Mouse (Mus musculus): ENCODE results near the gene Bcl9. TPM values are rescaled to one million over a fixed set of nuclear protein-coding genes. Genes with fewer than 3 reads are reported as not detected.

Bcl9 gene
- polyA plus RNA-seq, 1 experiment from 2014 or later = 57.3 TPM

GRCm38 (mm10) chr3:97161773-97162172 lies 135.9 kb downstream of the Bcl9 start:
- Histone ChIP-seq H3K36me3 (ENCODE audit: control insufficient read depth, insufficient read depth, low read length) (no peaks in the 10 kb centered on the region), H3K9me3 (ENCODE audit: control insufficient read depth, low read length) (no peaks in the 10 kb centered on the region), H3K9ac (ENCODE audit: low read depth, low read length) (no peak overlapping the region), H3K27me3 (ENCODE audit: control insufficient read depth, insufficient read depth, low read length) (no peaks in the 10 kb centered on the region), H3K4me3 (ENCODE audit: low read length) (no peak overlapping the region), H3K4me1 (ENCODE audit: control insufficient read depth, insufficient read depth, low read length) (peaks cover 14% of the 10 kb centered on the region; the same call in 1 of the 2 replicates), H3K27ac (ENCODE audit: low read depth, low read length) (no peak overlapping the region), H3K4me2 (replicated peaks; ENCODE audit: low read depth, low read length) (no peak overlapping the region)
- WGBS = 60% methylated on average over 4 of the region's 4 CpGs
- no peak for ATAC-seq (ENCODE audit: low FRiP score, low TSS enrichment)

DNA sequence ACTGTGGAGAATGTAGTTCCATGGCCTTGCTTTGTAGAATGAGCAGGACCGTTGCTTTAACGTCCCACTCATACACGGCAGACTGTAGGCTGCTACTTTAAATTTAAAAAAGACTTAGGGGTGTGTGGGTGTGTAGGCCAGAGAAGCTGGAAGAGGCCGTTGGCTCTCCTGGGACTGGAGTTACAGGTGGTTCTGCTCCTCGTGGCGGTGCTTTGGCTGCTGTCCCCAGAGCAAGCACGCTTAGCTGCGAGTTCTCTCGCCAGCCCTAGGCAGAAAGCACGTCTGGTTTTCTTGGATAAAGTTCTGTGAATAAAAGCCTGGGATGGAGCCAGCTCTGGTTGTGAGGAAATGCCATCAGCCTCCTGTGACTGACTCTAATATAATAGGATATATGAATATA lies 136.8 kb downstream of the Bcl9 start:
- Histone ChIP-seq H3K36me3 (ENCODE audit: control insufficient read depth, insufficient read depth, low read length) (no peaks in the 10 kb centered on the region), H3K4me2 (replicated peaks; ENCODE audit: low read depth, low read length) (peak overlapping the region; percentile 8; the same call in 1 of the 2 replicates), H3K9ac (ENCODE audit: low read depth, low read length) (no peak overlapping the region), H3K27me3 (ENCODE audit: control insufficient read depth, insufficient read depth, low read length) (no peaks in the 10 kb centered on the region), H3K9me3 (ENCODE audit: control insufficient read depth, low read length) (no peaks in the 10 kb centered on the region), H3K4me3 (ENCODE audit: low read length) (no peak overlapping the region), H3K4me1 (ENCODE audit: control insufficient read depth, insufficient read depth, low read length) (peaks cover 14% of the 10 kb centered on the region; the same call in 1 of the 2 replicates), H3K27ac (ENCODE audit: low read depth, low read length) (no peak overlapping the region)
- WGBS = 50% methylated on average over 10 of the region's 10 CpGs
- no peak for ATAC-seq (ENCODE audit: low FRiP score, low TSS enrichment)

DNA sequence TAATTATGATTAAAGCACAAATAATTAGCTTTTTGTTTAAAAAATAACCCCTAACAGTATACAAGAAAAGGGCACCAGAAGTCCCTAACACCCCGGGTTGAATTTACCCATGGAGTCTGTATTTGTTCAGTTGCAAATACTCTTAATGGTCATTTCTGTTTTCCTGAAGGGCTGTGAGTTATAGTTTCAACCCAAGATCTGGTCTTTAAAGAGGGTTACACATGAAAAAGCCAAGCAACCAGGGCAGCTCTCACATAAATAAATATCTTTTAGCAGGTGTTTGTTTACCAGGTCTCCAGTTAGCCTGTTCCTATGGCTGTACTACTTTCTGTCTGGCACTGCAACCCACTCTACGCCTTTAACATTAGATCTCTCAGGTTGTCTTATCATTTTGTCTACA lies 137.7 kb downstream of the Bcl9 start:
- H3K9ac ChIP-seq (ENCODE audit: low read depth, low read length) = peak overlapping the region; percentile 72; the same call in 1 of the 2 replicates
- H3K9me3 ChIP-seq (ENCODE audit: control insufficient read depth, low read length) = no peaks in the 10 kb centered on the region
- no peaks in the 10 kb centered on the region for H3K36me3 ChIP-seq (ENCODE audit: control insufficient read depth, insufficient read depth, low read length)
- peak overlapping the region; percentile 79; the same call in 1 of the 2 replicates for H3K4me3 ChIP-seq (ENCODE audit: low read length)
- WGBS = 77% methylated on average over 2 of the region's 2 CpGs
- no peak overlapping the region for H3K27ac ChIP-seq (ENCODE audit: low read depth, low read length)
- H3K27me3 ChIP-seq (ENCODE audit: control insufficient read depth, insufficient read depth, low read length) = no peaks in the 10 kb centered on the region
- peaks cover 14% of the 10 kb centered on the region; the same call in 1 of the 2 replicates for H3K4me1 ChIP-seq (ENCODE audit: control insufficient read depth, insufficient read depth, low read length)
- peak overlapping the region; percentile 75 for H3K4me2 ChIP-seq (replicated peaks; ENCODE audit: low read depth, low read length)
- no peak for ATAC-seq (ENCODE audit: low FRiP score, low TSS enrichment)

DNA sequence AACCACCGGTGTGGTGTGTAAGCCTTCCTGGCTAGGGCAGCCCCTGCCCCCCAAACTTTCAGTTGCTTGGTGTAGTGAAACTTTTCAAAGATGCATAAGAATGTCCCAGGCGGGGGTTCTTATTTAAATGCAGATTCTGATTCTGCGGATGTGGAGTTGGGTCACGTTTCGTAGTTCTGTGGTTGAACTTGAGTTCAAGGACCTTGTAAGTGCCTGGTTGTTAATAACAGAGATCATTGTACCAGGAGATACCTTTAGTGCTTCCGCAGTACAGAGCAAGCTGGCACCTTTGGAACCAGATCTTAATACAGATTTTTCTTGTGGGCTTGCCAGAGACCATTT lies 138.2 kb downstream of the Bcl9 start:
- Histone ChIP-seq H3K27me3 (ENCODE audit: control insufficient read depth, insufficient read depth, low read length) (no peaks in the 10 kb centered on the region), H3K27ac (ENCODE audit: low read depth, low read length) (peak overlapping the region; percentile 79), H3K4me3 (ENCODE audit: low read length) (peak overlapping the region; percentile 79), H3K4me1 (ENCODE audit: control insufficient read depth, insufficient read depth, low read length) (peaks cover 14% of the 10 kb centered on the region; the same call in 1 of the 2 replicates), H3K4me2 (replicated peaks; ENCODE audit: low read depth, low read length) (peak overlapping the region; percentile 75), H3K36me3 (ENCODE audit: control insufficient read depth, insufficient read depth, low read length) (no peaks in the 10 kb centered on the region), H3K9me3 (ENCODE audit: control insufficient read depth, low read length) (no peaks in the 10 kb centered on the region), H3K9ac (ENCODE audit: low read depth, low read length) (peak overlapping the region; percentile 72)
- ATAC-seq (ENCODE audit: low FRiP score, low TSS enrichment) = no peak
- WGBS = 9% methylated on average over 6 of the region's 6 CpGs

DNA sequence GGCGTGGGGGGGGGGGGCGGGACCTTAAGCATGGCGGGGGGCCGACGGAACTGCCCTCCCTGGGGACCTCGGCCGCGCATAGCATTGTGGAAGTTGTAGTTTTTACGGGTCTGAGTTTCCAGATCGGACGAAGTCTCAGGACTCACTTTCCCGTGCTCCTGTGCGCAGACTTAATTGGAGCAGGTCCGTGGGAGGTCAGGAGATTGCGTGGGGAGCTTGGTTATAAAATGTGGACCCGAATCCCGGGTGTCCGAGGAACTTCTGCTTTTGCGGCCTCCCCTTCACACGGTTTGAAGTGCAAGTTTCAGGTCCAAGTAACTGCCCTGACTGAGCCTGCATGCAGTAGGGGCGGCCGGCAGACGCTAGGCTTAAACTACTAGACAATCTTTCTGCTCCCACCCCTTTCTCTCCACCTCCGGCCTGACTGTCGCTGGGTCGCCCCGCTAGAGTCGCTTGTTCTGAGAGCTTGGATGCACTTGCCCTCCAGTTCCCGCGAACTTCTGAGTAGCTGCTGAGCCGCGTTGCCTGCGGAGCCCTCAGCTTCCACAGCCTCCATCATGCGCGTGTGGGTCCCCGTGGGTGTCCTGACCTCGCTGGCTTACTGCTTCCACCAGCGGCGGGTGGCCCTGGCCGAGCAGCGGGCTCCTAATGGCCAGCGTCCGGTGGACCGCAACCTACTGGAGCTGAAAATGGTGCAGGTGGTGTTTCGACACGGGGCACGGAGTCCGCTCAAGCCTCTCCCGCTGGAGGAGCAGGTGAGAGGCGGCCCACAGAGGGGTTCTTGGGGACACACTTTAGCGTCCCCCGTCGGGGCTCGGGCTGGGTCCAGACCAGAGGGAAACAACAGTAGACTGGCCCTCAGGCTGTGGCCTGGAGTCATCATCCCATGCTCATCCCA lies 138.9 kb downstream of the Bcl9 start, which contains the start of gene Acp6:
Gene Acp6 (plus strand): TSS at position 167 of the 898 bp plus-strand sequence.
- WGBS = under 1% methylated on average over 54 of the region's 54 CpGs

DNA sequence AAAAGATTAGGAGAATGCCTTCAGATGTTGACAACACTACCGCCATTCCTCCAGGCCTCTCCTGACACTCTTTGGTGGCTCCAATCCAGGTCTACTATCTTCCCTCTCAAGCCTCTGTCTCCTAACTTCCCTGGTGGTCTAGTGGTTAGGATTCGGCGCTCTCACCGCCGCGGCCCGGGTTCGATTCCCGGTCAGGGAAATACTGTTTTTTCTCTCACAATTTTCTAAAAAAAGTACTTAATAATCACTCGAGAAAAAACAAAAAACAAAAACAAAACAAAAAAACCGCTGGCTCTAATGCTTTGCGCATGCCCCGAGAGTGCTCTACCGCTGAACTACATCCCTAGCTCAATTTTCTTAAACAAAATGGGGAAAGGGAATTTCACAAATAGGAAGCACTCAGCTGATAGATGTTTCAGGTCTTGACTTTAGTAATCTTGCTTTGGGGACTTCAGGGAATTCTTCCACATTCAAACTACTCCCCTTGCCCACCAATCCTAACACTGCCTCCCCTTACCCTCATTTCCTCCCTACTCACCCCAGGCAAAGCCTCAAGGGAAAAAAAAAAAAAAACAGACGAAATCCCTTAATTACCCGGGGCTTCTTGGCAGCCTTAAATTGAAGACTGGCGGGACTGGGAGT lies 139.6 kb downstream of the Bcl9 start:
- Histone ChIP-seq H3K27ac (ENCODE audit: low read depth, low read length) (peak overlapping the region; percentile 19; the same call in 1 of the 2 replicates), H3K9me3 (ENCODE audit: control insufficient read depth, low read length) (no peaks in the 10 kb centered on the region), H3K27me3 (ENCODE audit: control insufficient read depth, insufficient read depth, low read length) (no peaks in the 10 kb centered on the region), H3K4me2 (replicated peaks; ENCODE audit: low read depth, low read length) (peak overlapping the region; percentile 75), H3K36me3 (ENCODE audit: control insufficient read depth, insufficient read depth, low read length) (no peaks in the 10 kb centered on the region), H3K4me1 (ENCODE audit: control insufficient read depth, insufficient read depth, low read length) (peaks cover 14% of the 10 kb centered on the region; the same call in 1 of the 2 replicates), H3K4me3 (ENCODE audit: low read length) (peak overlapping the region; percentile 79), H3K9ac (ENCODE audit: low read depth, low read length) (peak overlapping the region; percentile 34; the same call in 1 of the 2 replicates)
- WGBS = 2% methylated on average over 17 of the region's 17 CpGs
- ATAC-seq (ENCODE audit: low FRiP score, low TSS enrichment) = peak; percentile 68; the same call in 1 of the 2 replicates

More for the DNA sequence above, 138.9 kb downstream of the Bcl9 start, which contains the start of gene Acp6:
- H3K9ac ChIP-seq (ENCODE audit: low read depth, low read length) = peak within 1 kb of the TSS; percentile 72
- no peaks in the 10 kb centered on the region for H3K36me3 ChIP-seq (ENCODE audit: control insufficient read depth, insufficient read depth, low read length)
- peak within 1 kb of the TSS; percentile 75 for H3K4me2 ChIP-seq (replicated peaks; ENCODE audit: low read depth, low read length)
- peak; percentile 94 for ATAC-seq (ENCODE audit: low FRiP score, low TSS enrichment)
- no peaks in the 10 kb centered on the region for H3K27me3 ChIP-seq (ENCODE audit: control insufficient read depth, insufficient read depth, low read length)
- peak within 1 kb of the TSS; percentile 79 for H3K27ac ChIP-seq (ENCODE audit: low read depth, low read length)
- H3K4me3 ChIP-seq (ENCODE audit: low read length) = peak within 1 kb of the TSS; percentile 79
- H3K9me3 ChIP-seq (ENCODE audit: control insufficient read depth, low read length) = no peaks in the 10 kb centered on the region
- H3K4me1 ChIP-seq (ENCODE audit: control insufficient read depth, insufficient read depth, low read length) = peaks cover 14% of the 10 kb centered on the region; the same call in 1 of the 2 replicates

DNA sequence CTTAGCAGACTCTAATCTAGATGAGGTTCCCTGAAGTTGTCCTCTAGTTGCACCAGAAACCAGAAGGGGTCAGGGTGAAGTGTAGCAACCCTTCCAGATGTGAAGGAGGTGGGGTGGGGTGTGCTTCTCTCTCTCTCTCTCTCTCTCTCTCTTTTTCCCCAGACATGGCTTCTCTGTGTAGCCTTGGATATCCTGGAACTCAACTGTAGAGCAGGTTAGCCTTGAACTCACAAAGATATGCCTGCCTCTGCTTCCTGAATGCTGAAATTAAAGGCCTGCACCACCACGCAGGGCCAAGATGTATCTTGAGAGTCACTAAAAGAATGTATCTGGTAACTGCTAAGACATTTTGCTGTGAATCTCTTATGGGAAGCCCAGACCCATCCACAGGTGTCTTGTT lies 140.4 kb downstream of the Bcl9 start:
- Histone ChIP-seq H3K4me2 (replicated peaks; ENCODE audit: low read depth, low read length) (no peak overlapping the region), H3K9me3 (ENCODE audit: control insufficient read depth, low read length) (no peaks in the 10 kb centered on the region), H3K27me3 (ENCODE audit: control insufficient read depth, insufficient read depth, low read length) (no peaks in the 10 kb centered on the region), H3K36me3 (ENCODE audit: control insufficient read depth, insufficient read depth, low read length) (no peaks in the 10 kb centered on the region), H3K9ac (ENCODE audit: low read depth, low read length) (no peak overlapping the region), H3K4me3 (ENCODE audit: low read length) (no peak overlapping the region), H3K4me1 (ENCODE audit: control insufficient read depth, insufficient read depth, low read length) (peaks cover 14% of the 10 kb centered on the region; the same call in 1 of the 2 replicates), H3K27ac (ENCODE audit: low read depth, low read length) (no peak overlapping the region)
- WGBS = 76% methylated on average over 1 of the region's 1 CpGs
- ATAC-seq (ENCODE audit: low FRiP score, low TSS enrichment) = no peak

- ATAC-seq (ENCODE audit: low FRiP score, low TSS enrichment) = no peak
- H3K4me2 ChIP-seq (replicated peaks; ENCODE audit: low read depth, low read length) = no peak overlapping the region
- H3K4me3 ChIP-seq (ENCODE audit: low read length) = no peak overlapping the region
- H3K9ac ChIP-seq (ENCODE audit: low read depth, low read length) = no peak overlapping the region
- WGBS = 90% methylated on average over 6 of the region's 6 CpGs
- peaks cover 14% of the 10 kb centered on the region; the same call in 1 of the 2 replicates for H3K4me1 ChIP-seq (ENCODE audit: control insufficient read depth, insufficient read depth, low read length)
- no peak overlapping the region for H3K27ac ChIP-seq (ENCODE audit: low read depth, low read length)
- no peaks in the 10 kb centered on the region for H3K27me3 ChIP-seq (ENCODE audit: control insufficient read depth, insufficient read depth, low read length)
- no peaks in the 10 kb centered on the region for H3K36me3 ChIP-seq (ENCODE audit: control insufficient read depth, insufficient read depth, low read length)
- H3K9me3 ChIP-seq (ENCODE audit: control insufficient read depth, low read length) = no peaks in the 10 kb centered on the region
Observed at GRCm38 (mm10) chr3:97156431-97156830, 141.3 kb downstream of the Bcl9 start.

All from kidney, embryonic 14.5 days (tissue).